Mouse (Mus musculus) heart, embryonic 12.5 days (tissue): ENCODE measurements around the gene Arl4d. TPM values are rescaled to one million over a fixed set of nuclear protein-coding genes. Genes with fewer than 3 reads are reported as not detected.
"Not testable (repeated sequence)": the region's sequence is repeated elsewhere in the genome, so short reads cannot be mapped to it uniquely, and the experiment has no call there.

Experiments
- ATAC-seq: fragments of 200-750 bp; cut with Nextera tagmentation; 2 replicates; pipeline ENCODE4 v1.8.0; 2017; ENCODE audit warnings: moderate TSS enrichment, moderate library complexity; ENCODE audit not compliant: insufficient number of reproducible peaks, low FRiP score
- H3K27ac ChIP-seq: fragments of 300-500 bp; sonication (generic); 2 replicates; pipeline ENCODE4 v1.5.1; 2016; ENCODE audit warnings: mild to moderate bottlenecking, moderate library complexity; ENCODE audit not compliant: poor library complexity, severe bottlenecking
- H3K27me3 ChIP-seq: fragments of 300-500 bp; sonication (generic); replicated peaks from 2 replicates; pipeline ENCODE4 v1.6.1; 2016; ENCODE audit warnings: mild to moderate bottlenecking, moderate library complexity
- H3K36me3 ChIP-seq: fragments of 300-500 bp; sonication (generic); 2 replicates; pipeline ENCODE4 v1.6.1; 2016; ENCODE audit warnings: mild to moderate bottlenecking, moderate library complexity
- H3K4me1 ChIP-seq: fragments of 300-500 bp; sonication (generic); replicated peaks from 2 replicates; pipeline ENCODE4 v1.6.1; 2016; ENCODE audit warnings: mild to moderate bottlenecking
- H3K4me2 ChIP-seq: fragments of 300-500 bp; sonication (generic); 2 replicates; pipeline ENCODE4 v1.6.1; 2016; ENCODE audit warnings: mild to moderate bottlenecking, moderate library complexity
- H3K4me3 ChIP-seq: fragments of 300-500 bp; sonication (generic); 2 replicates; pipeline ENCODE4 v1.5.1; 2016; ENCODE audit warnings: mild to moderate bottlenecking
- H3K9ac ChIP-seq: fragments of 300-500 bp; sonication (generic); 2 replicates; pipeline ENCODE4 v1.6.1; 2016; ENCODE audit warnings: mild to moderate bottlenecking, moderate library complexity
- H3K9me3 ChIP-seq: fragments of 300-500 bp; sonication (generic); replicated peaks from 2 replicates; pipeline ENCODE4 v1.6.1; 2016; ENCODE audit warnings: mild to moderate bottlenecking, moderate library complexity
- WGBS: fragments of 180-500 bp; shearing (Covaris S2); methylation state at CpG from one replicate; pipeline ENCODE4 v1.1.7; 2016; 5-methylcytosine and 5-hydroxymethylcytosine counted together
- polyA plus RNA-seq: library from polyadenylated mRNA; unstranded; fragments of >200 nt; fragmentation: Nextera tagmentation; extraction: Ambion mirVana; gene quantifications from 2 replicates; pipeline ENCODE4 v1.2.1, GENCODE M21; 2016

Gene Arl4d
- polyA plus RNA-seq, 1 experiment from 2014 or later = 10.3 TPM

- H3K4me1 ChIP-seq, ATAC-seq, H3K27me3 ChIP-seq, H3K36me3 ChIP-seq, H3K9me3 ChIP-seq, H3K27ac ChIP-seq, H3K4me3 ChIP-seq, H3K9ac ChIP-seq: not testable (repeated sequence)
- peak overlapping the region; percentile 72; the same call in 1 of the 2 replicates for H3K4me2 ChIP-seq
- 72% methylated on average over 4 of the region's 5 CpGs for WGBS
Observed at GRCm38 (mm10) chr11:101628733-101629417, 36.5 kb upstream of the Arl4d start.

GRCm38 (mm10) chr11:101635660-101636059 lies 29.7 kb upstream of the Arl4d start:
- Histone ChIP-seq H3K36me3 (peaks cover 17% of the 10 kb centered on the region), H3K9ac (no peak overlapping the region), H3K9me3 (no peaks in the 10 kb centered on the region), H3K4me2 (no peak overlapping the region), H3K4me1 (no peaks in the 10 kb centered on the region), H3K4me3 (no peak overlapping the region), H3K27me3 (no peaks in the 10 kb centered on the region), H3K27ac (no peak overlapping the region)
- ATAC-seq = no peak
- 67% methylated on average over 10 of the region's 10 CpGs for WGBS

- no peak for ATAC-seq
- no peak overlapping the region for H3K4me3 ChIP-seq
- no peak overlapping the region for H3K9ac ChIP-seq
- no peaks in the 10 kb centered on the region for H3K27me3 ChIP-seq
- no peak overlapping the region for H3K4me2 ChIP-seq
- H3K4me1 ChIP-seq = peaks cover 7% of the 10 kb centered on the region; the same call in 1 of the 2 replicates
- H3K9me3 ChIP-seq = no peaks in the 10 kb centered on the region
- H3K36me3 ChIP-seq = peaks cover 5% of the 10 kb centered on the region
- WGBS = 85% methylated on average over 4 of the region's 4 CpGs
- no peak overlapping the region for H3K27ac ChIP-seq
Observed at GRCm38 (mm10) chr11:101639761-101640160, 25.6 kb upstream of the Arl4d start.

- not testable (repeated sequence) for H3K9me3 ChIP-seq, H3K27me3 ChIP-seq, H3K36me3 ChIP-seq, H3K4me1 ChIP-seq
- ATAC-seq = peak; percentile 81
- Histone ChIP-seq H3K27ac (peak overlapping the region; percentile 83), H3K9ac (peak overlapping the region; percentile 55), H3K4me3 (peak overlapping the region; percentile 41), H3K4me2 (peak overlapping the region; percentile 62)
- 5% methylated on average over 52 of the region's 53 CpGs for WGBS
Observed at GRCm38 (mm10) chr11:101640857-101641709, 24.3 kb upstream of the Arl4d start.

GRCm38 (mm10) chr11:101641710-101642642 lies 23.4 kb upstream of the Arl4d start:
- ATAC-seq = peak; percentile 78
- 4% methylated on average over 15 of the region's 26 CpGs for WGBS
- peak overlapping the region; percentile 83 for H3K27ac ChIP-seq
- H3K4me1 ChIP-seq, H3K9ac ChIP-seq, H3K4me3 ChIP-seq, H3K36me3 ChIP-seq, H3K9me3 ChIP-seq, H3K27me3 ChIP-seq: not testable (repeated sequence)
- peak overlapping the region; percentile 62; the same call in 1 of the 2 replicates for H3K4me2 ChIP-seq

- Histone ChIP-seq H3K9ac (no peak overlapping the region), H3K36me3 (no peaks in the 10 kb centered on the region), H3K4me2 (no peak overlapping the region), H3K27me3 (no peaks in the 10 kb centered on the region), H3K4me3 (no peak overlapping the region), H3K27ac (no peak overlapping the region), H3K9me3 (no peaks in the 10 kb centered on the region), H3K4me1 (peaks cover 7% of the 10 kb centered on the region; the same call in 1 of the 2 replicates)
- WGBS = 51% methylated on average over 5 of the region's 5 CpGs
- no peak for ATAC-seq
Observed at GRCm38 (mm10) chr11:101642931-101643330, 22.4 kb upstream of the Arl4d start.

GRCm38 (mm10) chr11:101644591-101644990 lies 20.8 kb upstream of the Arl4d start:
- H3K9me3 ChIP-seq = no peaks in the 10 kb centered on the region
- WGBS = 57% methylated on average over 3 of the region's 3 CpGs
- H3K4me3 ChIP-seq = no peak overlapping the region
- H3K27ac ChIP-seq = no peak overlapping the region
- no peak for ATAC-seq
- peaks cover 7% of the 10 kb centered on the region; the same call in 1 of the 2 replicates for H3K4me1 ChIP-seq
- H3K36me3 ChIP-seq = no peaks in the 10 kb centered on the region
- no peak overlapping the region for H3K4me2 ChIP-seq
- H3K9ac ChIP-seq = no peak overlapping the region
- no peaks in the 10 kb centered on the region for H3K27me3 ChIP-seq

GRCm38 (mm10) chr11:101645043-101645410 lies 20.3 kb upstream of the Arl4d start:
- H3K9me3 ChIP-seq, H3K27me3 ChIP-seq, ATAC-seq, H3K36me3 ChIP-seq, H3K4me1 ChIP-seq, H3K4me3 ChIP-seq, H3K4me2 ChIP-seq, H3K9ac ChIP-seq: not testable (repeated sequence)
- 2% methylated on average over 4 of the region's 4 CpGs for WGBS
- peak overlapping the region; percentile 51 for H3K27ac ChIP-seq

- H3K4me2 ChIP-seq = peak overlapping the region; percentile 60
- not testable (repeated sequence) for H3K27me3 ChIP-seq, H3K36me3 ChIP-seq, H3K9me3 ChIP-seq, H3K4me1 ChIP-seq
- H3K27ac ChIP-seq = peak overlapping the region; percentile 93
- peak; percentile 84 for ATAC-seq
- under 1% methylated on average over 44 of the region's 56 CpGs for WGBS
- peak overlapping the region; percentile 42 for H3K4me3 ChIP-seq
- peak overlapping the region; percentile 69 for H3K9ac ChIP-seq
Observed at GRCm38 (mm10) chr11:101645411-101646282, 19.7 kb upstream of the Arl4d start.

- H3K36me3 ChIP-seq, ATAC-seq, H3K9me3 ChIP-seq, H3K4me1 ChIP-seq, H3K27me3 ChIP-seq: not testable (repeated sequence)
- 13% methylated on average over 16 of the region's 16 CpGs for WGBS
- peak overlapping the region; percentile 60 for H3K4me2 ChIP-seq
- peak overlapping the region; percentile 93 for H3K27ac ChIP-seq
- H3K9ac ChIP-seq = peak overlapping the region; percentile 69
- peak overlapping the region; percentile 42 for H3K4me3 ChIP-seq
Observed at GRCm38 (mm10) chr11:101646283-101646794, 19.0 kb upstream of the Arl4d start.
